Mouse (Mus musculus) ovary, postnatal 36 days (tissue): ENCODE data around the gene Kif5c.
A peak's percentile ranks its signal among the peaks of the same experiment; 100 is the strongest.

Source experiments
- DNase-seq: peaks from one replicate; pipeline ENCODE4 v3.0.0; 2022; ENCODE audit warnings: low spot score, mixed read lengths

Gene Kif5c

GRCm38 (mm10) chr2:49618829-49619718, at the start of gene Kif5c:
Kif5c (plus strand) TSS chr2:49619298.
- peak; percentile 86 for DNase-seq

GRCm38 (mm10) chr2:49569862-49570777, 49.0 kb upstream of the Kif5c start:
- DNase-seq, result peak; percentile 71

- no peak for DNase-seq
Observed at GRCm38 (mm10) chr2:49570778-49571101, 48.4 kb upstream of the Kif5c start.

GRCm38 (mm10) chr2:49571159-49571920, 47.8 kb upstream of the Kif5c start:
- DNase-seq, result no peak

DNA sequence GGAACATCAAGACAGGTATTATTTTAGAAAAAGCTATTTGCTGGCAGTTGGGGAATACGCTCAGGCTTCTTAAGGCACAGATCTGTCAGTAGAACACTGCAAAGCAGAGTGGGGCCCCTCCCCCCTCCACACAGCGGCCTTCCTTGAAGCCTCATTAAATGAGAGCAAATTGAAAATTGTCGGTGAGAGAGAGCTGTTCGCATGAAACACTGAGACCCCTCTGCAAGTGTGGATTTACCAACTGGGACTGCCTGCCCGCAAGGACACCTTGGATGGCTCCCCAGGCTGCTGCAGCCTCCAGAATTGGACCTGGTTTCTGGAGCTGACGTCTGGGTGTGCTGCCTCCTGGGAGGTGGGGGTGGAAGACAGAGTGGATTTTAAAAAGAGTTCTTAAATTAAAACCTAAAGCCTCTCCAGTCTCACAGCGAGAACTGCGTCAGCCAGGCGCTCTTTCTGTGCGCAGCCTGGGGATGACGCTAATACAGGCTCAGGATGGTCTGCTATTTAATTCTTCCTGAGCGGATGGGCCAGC, 46.9 kb upstream of the Kif5c start:
- DNase-seq, result no peak

DNA sequence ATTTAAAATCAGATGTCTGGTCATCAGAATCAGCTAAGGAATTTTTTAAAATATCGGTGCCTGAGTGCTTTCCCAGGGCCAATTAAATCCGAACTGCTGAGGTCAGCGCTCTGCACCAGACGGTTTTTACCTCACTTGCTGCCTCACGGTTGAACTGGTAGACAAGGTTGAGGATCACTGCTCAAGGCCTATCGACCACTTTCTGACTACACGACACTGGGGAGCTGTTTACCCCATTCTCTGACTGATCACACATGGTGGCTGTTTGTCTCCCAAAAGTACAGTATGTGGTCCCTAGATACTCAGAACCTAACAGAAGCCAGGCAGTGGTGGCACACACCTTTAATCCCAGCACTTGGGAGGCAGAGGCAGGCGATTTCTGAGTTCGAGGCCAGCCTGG, 46.4 kb upstream of the Kif5c start:
- DNase-seq, result no peak

- DNase-seq, result no peak
Observed at GRCm38 (mm10) chr2:49573282-49573681, 45.8 kb upstream of the Kif5c start.

DNA sequence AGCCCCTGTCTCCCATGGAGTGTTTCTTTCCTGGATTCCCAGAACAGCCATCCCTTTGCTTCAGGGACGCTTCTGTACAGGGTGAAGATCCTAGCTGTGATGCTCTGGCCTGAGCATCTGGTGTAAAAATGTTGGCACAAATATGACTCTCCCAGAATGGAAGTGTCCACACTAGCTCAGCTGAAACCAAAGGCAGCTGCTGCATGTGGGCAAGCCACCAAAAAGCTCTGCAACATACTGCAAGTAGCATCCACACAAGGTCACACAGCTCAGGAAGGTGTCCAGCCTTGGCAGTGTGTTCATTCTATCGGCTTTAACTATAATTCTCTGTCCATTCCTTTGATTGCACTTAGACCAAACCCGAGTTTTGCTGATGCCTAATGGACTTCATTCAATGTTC, 38.5 kb upstream of the Kif5c start:
- no peak for DNase-seq

- DNase-seq, result no peak
Observed at GRCm38 (mm10) chr2:49582546-49582945, 36.6 kb upstream of the Kif5c start.

GRCm38 (mm10) chr2:49583311-49583710, 35.8 kb upstream of the Kif5c start:
- DNase-seq, result no peak

DNA sequence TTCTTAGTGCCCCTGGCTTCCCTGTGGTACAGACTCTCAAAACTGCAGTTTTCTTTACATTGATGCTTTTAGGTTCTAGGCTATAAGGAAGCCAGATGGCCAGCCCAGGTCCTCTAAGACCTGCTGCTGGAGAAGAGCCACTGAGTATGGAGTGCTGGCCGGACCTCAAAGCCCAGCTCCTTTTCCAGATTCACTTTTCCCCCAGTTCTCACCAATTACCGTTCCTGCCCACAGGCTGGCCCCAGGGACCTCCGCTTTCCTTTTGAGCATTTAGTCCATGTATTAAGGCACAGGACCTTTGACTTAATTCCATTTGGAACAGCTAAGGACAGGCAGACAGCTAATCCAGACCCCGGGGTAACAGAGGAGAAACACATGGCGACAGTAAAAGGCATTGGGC, 28.6 kb upstream of the Kif5c start:
- DNase-seq, result no peak

DNA sequence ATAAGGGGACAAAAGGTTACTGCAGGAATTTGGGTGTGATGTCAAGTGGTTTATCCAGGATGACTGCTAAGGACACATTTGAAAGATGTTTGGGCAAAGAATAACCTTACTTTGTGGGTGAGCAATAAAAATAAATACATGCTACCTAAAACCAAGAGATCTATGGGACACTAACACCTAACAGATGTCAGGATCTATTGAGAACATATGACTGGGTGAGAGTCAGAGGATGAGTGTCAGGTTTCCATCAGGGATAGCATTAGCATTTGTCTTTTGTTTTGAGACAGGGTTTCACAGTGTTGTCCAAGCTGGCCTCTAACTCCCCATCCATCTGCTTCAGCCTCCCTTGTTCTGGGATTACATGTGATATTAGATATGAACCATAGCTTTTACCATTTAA, 26.2 kb upstream of the Kif5c start:
- DNase-seq, result no peak

DNA sequence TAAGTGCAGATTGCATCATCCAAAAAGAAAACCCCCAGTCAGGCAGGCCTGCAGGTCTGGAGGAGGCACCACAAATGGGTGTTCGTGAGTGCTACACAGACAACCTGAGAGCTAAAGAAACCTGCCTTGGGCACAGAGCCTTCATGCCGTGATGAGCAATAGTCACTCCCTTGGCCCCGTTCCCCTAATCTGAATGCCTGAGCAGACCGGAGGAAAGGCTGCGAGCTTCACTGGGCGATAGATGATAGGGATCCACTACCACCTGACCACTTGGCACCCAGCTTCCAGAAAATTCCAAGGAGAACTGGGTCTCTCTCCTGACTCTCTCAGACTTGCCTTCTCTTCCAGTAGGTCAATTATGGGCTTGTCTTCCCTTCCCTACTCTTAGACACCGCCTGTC, 24.2 kb upstream of the Kif5c start:
- DNase-seq, result no peak

GRCm38 (mm10) chr2:49596318-49596717, 22.8 kb upstream of the Kif5c start:
- no peak for DNase-seq

GRCm38 (mm10) chr2:49600021-49600681, 18.9 kb upstream of the Kif5c start:
- DNase-seq, result no peak

GRCm38 (mm10) chr2:49602791-49603349, 16.2 kb upstream of the Kif5c start:
- no peak for DNase-seq

- no peak for DNase-seq
Observed at GRCm38 (mm10) chr2:49609611-49610010, 9.5 kb upstream of the Kif5c start.

DNA sequence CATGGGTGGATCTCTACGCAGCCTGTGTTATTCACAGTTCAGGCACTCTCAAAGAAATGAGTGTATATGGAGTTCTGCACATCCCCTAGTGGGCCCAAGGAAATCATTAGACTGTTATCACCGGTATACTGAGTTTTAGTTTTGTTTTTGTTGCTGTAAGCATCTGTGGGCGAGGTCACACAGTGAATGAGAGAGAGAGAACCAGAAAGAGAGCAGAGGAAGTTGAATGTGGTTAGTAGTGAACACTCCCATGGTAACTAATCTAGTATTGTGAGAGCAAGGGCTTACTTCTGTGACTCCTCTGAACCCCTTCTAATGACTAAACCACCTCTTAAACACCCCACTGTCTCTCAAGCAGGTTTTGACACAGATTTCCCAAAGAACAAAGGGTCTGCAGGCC, 2.3 kb upstream of the Kif5c start:
- no peak for DNase-seq

DNA sequence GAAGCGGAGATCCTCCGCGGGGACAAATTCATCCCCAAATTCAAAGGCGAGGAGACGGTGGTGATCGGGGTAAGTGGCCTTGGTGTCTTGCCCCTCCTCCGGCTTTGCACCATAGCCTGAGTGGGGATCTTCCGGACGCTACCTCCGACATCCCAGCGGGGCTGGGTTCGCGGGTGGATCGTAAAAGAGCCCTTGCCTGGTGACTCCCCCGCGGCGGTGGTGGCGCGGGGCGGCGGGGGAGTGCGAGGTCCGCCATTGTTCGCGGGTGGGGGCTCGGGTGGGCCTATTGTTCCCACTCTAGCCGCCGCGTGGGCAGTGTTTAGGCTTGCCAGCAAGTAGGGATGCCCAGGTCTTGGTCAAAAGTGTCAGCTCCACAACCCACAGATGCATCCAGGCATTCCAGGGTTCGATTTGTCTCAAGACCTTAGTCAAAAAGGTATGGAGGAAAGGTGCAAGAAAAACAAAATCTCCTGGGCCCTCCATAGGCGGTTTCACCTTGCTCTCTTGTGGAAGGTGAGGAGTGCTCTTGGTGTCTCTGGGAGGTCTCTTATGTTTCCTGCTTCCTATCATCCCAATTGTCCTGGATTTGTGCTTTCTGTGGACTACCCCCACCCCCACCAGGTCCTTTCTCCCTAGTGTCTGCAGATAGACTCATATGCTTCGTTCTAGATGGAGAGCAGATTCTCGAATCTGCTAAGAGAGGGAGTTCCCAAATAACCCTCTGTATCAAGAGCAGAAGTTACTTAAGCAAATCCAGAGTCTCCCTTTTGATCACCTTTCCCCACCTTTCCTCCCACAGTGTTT, 823 bp downstream of the Kif5c start:
- DNase-seq, result no peak

GRCm38 (mm10) chr2:49620626-49621117, 1.6 kb downstream of the Kif5c start:
- no peak for DNase-seq
